Mouse (Mus musculus): ENCODE measurements around the gene Taldo1.
A peak's percentile ranks its signal among the peaks of the same experiment; 100 is the strongest.
"Not testable (repeated sequence)": the region's sequence is repeated elsewhere in the genome, so short reads cannot be mapped to it uniquely, and the experiment has no call there.

The Taldo1 gene

DNA sequence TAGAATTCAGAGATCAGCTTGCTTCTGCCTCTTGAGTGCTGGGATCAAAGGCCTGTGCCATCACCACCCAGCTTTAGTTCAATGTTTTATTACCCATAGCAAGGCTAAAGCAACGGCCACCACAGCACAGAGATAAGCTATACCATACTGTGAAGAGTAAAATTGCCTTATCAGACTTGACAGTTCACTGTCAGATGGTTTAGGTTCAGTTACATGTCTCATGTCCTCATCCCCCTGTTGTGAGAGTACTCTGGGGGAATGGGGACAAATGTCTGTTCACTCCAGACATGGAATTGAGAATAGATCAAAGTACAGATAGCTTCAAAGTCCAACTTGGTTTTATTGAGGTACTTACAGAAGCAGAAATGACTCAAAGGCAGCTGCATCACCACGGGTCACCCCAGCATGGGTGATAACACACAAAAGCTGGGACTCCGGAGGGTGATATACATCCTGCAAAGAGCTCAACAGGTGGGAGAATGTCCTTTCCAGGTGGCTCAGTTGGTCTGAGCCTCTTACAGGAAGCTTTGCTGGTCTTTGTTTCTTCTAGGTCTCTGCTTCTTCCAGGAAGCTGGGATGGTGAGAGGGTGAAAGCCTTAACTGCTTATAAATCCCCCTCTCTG, 3.4 kb upstream of the Taldo1 start:
- DNase-seq (ENCODE audit: low read depth): no peak

- DNase-seq (ENCODE audit: low read depth): no peak
Measured at GRCm38 (mm10) chr7:141390326-141391259, 1.4 kb upstream of the Taldo1 start.

GRCm38 (mm10) chr7:141392552-141393222, 688 bp downstream of the Taldo1 start:
- DNase-seq (ENCODE audit: low read depth): peak; percentile 44

DNA sequence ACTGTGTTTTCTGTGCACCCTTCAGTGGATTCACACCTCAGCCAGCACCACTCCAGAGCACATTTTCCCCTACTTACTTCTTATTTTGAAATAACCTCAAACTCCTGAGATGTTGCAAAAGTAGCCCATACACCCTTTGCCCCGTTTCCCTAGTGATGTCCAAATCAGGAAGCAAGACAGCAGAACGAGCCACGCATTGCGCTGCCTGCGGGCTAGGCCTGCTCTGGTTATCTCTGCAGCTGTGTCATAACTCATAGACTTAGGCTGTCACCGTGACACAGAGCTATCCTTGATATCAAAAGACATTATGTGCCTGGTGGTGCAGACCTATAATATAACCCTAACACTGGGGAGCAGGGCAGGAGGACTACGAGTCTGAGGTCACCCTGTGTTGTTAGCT, 2.2 kb downstream of the Taldo1 start:
- DNase-seq (ENCODE audit: low read depth): no peak

GRCm38 (mm10) chr7:141394771-141395170, 2.8 kb downstream of the Taldo1 start:
- peak; percentile 86 for DNase-seq (ENCODE audit: low read depth)

- no peak for DNase-seq (ENCODE audit: low read depth)
Measured at GRCm38 (mm10) chr7:141395348-141395747, 3.3 kb downstream of the Taldo1 start.

GRCm38 (mm10) chr7:141403305-141403704, 11.3 kb downstream of the Taldo1 start:
- peak; percentile 76 for DNase-seq (ENCODE audit: low read depth)

DNA sequence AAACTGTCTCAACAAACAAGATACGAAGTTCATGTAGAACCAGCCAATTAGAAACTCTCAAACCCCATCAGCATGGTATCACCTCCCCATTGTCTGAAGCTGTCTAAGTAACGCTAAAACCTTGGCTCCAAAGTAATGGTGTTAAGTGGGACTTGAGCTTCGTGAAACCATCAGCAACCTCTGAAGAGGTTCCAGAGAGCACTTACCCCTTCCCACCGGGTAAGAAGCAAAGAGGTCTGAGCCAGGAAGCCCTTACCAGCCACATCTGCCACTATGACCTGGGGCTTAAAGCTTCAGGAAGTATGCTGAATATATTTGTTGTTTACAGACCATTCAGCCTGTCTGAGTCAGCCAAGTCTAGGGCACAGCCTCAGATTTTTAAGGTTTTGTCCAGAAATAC, 13.5 kb downstream of the Taldo1 start:
- no peak for DNase-seq (ENCODE audit: low read depth)

DNA sequence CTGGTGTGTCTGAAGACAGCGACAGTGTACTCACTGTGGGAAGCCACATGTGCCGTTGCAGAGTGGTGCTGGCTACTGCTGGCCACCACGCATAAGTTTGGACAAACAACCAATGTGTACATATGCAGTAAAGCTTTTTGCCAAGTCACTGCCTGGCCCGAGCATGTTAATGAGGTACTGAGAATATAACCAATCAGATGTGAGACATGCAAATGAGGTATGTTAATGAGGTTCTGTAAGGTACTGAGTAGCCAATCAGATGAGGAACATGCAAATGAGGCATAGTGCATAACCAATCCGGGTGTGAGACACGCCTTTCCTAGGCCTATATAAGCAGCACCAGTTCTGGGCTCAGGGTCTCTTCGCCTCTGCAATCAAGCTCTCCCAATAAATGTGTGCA, 15.7 kb downstream of the Taldo1 start:
- DNase-seq (ENCODE audit: low read depth): not testable (repeated sequence)

GRCm38 (mm10) chr7:141408833-141409232, 16.8 kb downstream of the Taldo1 start:
- DNase-seq (ENCODE audit: low read depth): peak; percentile 87

- DNase-seq (ENCODE audit: low read depth): no peak
Measured at GRCm38 (mm10) chr7:141410631-141411030, 18.6 kb downstream of the Taldo1 start.

DNA sequence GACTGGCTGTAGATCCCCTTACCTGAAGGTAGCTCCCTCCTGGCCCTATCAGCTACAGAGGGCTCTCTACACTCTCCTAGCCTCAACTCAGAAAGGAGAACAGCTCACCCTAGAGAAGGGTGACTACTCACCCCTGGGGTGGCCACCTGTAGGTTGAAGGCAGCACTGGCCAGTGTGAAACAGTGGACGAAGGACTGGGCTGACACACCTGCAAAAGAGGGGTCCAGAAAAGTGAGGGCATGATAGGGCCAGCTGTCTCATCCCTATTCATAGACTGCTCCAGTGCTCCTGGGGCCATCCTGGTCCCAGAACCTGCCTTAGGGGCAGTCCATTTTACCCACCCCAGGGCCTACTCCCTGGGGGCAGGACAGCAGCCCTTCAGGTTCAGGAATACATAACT, 19.7 kb downstream of the Taldo1 start:
- DNase-seq (ENCODE audit: low read depth): no peak

DNA sequence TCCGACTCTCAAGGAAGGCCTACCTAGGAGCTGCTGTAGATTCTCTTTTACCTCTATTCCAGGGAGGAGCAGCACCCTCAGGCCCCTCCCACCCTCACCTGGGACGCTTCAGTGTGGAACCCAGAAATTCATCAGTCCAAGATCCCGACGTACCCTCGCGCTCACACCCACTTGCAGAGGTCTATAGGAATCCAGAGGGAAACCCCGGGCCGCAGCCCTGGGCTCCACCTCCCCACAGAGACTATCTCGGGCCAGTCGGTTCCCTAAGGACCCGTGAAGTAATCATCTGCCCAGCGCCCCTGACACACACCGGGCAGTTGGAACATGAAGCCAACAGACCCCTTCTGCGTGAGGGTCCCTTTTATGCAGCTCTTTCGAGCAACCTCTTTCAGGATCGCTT, 21.3 kb downstream of the Taldo1 start:
- no peak for DNase-seq (ENCODE audit: low read depth)

- DNase-seq (ENCODE audit: low read depth): peak; percentile 100
Measured at GRCm38 (mm10) chr7:141413809-141414584, 22.0 kb downstream of the Taldo1 start, which contains the start of gene Gatd1. Gene Gatd1 (minus strand): TSS chr7:141414136.

DNA sequence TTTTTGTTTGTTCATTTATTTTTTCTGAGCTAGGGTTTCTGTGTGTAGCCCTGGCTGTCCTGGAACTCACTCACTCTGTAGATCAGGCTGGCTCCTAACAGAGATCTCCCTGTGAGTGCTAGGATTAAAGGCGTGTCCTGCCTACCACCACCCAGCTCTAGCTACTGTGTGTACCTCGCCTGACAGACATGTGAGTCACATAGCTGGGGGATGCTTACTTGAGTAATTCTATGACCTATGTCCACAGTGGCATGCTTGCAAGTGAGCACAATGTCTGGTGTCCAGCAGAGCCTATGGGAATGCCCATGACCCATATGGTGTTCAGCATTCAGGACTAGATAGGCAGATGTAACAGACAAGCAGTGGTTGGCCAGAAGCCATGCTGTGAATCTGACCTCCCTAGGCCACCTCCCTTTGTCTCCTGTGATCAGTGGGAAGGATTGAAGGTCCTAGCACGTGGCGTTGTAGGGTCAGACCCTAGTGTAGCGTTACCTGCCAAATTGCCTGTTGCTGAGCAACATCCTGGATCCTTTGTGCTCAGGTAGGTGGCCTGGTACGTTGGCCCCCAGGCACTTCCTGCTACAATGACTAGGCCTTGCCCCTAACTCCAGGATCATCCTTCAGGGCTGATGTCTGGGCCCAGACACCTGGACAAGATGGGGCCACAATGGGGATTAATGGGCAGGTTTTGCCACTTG, 24.3 kb downstream of the Taldo1 start:
- no peak for DNase-seq (ENCODE audit: low read depth)

GRCm38 (mm10) chr7:141417731-141418681, 26.0 kb downstream of the Taldo1 start:
- DNase-seq (ENCODE audit: low read depth): no peak

GRCm38 (mm10) chr7:141418970-141419369, 27.0 kb downstream of the Taldo1 start:
- no peak for DNase-seq (ENCODE audit: low read depth)

GRCm38 (mm10) chr7:141420030-141420702, 28.2 kb downstream of the Taldo1 start:
- DNase-seq (ENCODE audit: low read depth): no peak

- no peak for DNase-seq (ENCODE audit: low read depth)
Measured at GRCm38 (mm10) chr7:141423811-141424210, 31.8 kb downstream of the Taldo1 start.

Measured in naive thymus-derived CD4-positive, alpha-beta T cell, adult 2 months (primary cell).